Mouse (Mus musculus): ENCODE measurements around the gene Ly75.

The Ly75 gene

DNA sequence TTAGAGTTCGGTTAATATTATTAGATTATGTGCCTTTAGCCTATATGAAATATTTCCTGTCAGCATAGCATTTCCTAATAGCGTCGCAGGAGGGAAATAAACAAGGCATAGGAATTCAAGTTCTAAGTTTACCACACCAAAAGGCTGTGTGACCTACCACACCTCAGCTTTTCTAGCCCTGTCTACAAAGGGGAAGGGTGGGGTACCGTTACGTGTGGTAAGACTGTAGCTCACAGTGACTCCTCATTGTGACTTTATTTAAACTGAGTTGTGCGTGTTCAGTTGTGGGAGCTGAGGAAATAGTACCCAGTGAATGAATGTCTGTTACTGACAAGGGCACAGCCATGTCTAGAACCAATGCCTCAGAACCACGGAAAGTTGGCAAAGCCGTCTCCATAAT is 8.0 kb downstream of the Ly75 start:
- no peak for DNase-seq (ENCODE audit: low read depth, low spot score)

DNA sequence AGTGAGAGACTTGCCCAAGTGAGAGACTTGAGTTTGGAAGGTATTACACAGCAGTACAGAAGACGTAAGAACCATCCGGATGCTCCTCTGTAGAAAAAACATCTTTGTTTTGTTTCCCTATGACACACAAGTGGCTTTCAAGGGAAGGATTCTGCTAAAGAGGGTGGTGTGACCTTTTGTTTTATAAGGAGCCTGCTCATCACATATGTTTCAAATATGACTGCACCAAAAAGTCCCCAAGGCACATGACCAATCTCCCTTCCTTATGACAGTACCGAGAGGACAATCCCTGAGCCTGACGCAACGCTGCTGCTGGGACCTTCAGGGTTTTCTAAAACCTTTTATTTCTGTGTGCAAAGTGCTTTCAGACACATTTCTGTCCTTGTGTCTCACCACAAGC is 12.9 kb downstream of the Ly75 start:
- peak; percentile 35 for DNase-seq (ENCODE audit: low read depth, low spot score)

DNA sequence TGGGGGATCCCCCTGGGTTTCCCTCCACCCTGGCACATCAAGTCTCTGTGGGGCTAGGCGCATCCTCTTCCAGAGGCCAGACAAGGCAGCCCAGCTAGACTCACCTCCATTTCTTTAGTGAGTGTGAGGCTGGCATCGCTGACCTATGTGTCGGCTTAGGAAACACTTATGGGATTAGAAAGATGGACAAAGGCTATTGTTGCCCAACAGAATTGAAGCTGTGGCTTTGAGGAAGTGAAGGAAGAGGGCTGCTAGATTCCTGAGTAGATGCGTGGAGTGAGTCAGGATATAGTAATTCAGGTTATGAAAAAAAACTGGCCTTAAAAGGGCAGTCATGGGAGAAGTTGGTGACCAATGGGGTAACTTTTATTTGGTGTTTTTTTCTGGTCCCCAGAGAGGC is 13.6 kb downstream of the Ly75 start:
- no peak for DNase-seq (ENCODE audit: low read depth, low spot score)

DNA sequence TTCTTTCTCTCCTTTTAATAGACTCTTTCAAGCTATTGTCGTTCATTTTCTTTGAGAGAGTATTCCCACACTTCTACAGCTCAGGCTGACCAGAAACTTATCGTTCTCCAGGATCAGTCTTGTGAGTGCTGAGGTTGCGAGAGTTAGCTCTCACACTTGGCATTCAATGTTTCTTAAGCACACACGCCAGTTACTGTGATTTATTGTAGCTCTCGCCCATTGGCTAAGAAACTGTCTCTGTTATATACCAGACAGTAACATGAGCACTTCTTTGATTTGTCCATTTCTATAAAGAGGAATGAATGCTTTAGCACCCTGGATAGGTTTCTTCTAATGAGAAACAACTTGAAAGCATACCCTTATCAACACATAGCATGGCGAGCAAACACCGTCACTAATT is 15.2 kb downstream of the Ly75 start:
- DNase-seq (ENCODE audit: low read depth, low spot score) = no peak

DNA sequence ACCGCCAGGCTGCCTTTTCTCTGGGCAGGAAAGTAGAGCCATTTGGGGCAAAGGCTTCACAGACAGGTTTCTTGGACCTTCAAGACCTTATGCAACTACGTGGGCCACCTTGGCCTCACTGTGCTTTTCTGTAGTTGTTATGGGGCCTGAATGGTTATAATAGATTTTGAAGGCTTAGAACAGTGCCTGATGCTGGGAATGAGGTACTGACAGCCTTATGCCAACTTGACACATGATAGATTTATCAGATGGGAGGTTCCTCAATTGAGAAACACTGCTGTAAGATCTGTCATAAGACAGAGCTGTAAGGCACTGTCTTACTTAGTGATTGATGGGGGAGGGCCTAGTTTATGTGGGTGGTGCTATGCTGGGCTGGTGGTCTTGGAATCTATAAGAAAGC is 15.9 kb downstream of the Ly75 start:
- no peak for DNase-seq (ENCODE audit: low read depth, low spot score)

DNA sequence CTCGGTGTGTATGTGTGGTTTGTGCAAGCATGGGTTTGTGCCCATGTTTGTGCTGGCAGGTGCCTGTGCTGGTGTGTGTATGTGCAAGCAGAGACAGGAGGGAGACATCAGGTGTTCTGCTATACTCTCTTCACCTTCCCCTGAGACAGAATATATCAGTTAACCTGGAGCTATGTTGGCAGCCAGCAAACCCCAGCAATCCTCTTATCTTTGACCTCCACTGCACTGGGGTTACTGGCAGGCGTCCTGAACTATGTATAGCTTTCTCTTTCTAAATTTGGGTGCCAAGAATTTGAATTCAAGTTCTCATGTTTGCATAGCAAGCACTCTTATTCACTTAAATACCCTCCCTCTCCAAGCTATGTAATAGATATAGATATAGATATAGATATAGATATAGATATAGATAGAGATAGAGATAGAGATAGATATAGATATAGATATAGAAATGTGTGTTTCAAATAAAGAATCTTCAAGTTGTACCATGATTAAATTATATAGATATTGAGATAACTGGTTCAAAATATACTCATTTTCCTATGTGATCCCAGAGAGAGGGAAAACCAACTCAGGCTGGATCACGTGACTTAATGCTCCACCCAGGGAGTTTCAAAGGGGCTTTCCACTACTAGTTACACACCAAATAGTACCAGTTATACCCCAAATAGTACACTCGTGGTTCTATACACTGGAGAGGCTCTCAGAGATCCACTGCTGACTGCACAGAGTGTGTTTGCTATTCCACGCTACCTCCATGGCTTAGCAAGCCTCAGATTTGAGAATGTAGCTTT is 17.1 kb downstream of the Ly75 start:
- no peak for DNase-seq (ENCODE audit: low read depth, low spot score)

DNA sequence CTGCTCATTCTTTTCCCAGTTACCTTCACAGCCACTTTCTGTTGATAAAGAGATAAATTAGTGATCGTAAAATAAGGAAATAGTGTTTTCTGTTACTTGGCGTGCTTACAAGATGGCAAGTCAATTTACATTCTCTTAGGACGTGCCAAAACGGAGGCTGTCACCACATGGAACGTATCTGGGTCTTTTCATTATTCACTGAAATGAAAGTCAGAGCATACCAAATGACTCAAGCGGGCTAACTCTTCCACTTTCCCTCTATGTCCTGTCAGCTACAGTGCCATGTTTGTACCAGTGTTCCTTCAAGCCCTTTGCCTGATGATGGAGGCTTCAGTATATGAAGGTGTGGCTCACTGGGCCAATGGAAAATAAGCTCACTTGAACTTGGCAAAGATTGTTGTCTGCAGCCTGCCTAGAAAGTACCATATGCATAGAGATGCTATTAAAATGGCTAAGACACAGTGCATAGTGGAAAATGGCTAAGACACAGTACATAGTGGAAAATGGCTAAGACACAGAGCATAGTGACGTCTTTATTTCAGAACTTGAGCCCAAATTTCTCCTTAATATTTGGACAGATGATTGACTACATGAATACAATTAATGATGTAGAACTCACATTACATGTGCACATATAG is 17.8 kb downstream of the Ly75 start:
- DNase-seq (ENCODE audit: low read depth, low spot score) = no peak

DNA sequence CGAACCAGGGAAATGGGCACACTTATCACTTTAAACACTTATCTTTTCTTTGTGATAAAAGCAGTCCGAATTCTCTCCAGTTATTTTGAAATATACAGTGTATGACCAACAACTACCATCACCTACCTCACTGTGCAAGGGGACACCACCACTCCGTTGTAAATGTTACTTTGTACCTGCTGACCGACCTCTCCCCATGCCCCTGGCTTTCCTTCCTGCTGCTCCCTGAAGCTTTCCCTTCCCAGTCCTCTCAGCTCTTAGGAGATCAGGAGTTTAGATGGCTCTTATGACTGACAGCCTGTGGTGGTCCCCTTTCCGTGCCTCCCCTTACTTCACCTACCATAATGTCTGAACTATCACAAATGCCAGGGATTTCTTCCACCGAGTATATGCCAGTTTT is 21.0 kb downstream of the Ly75 start:
- no peak for DNase-seq (ENCODE audit: low read depth, low spot score)

DNA sequence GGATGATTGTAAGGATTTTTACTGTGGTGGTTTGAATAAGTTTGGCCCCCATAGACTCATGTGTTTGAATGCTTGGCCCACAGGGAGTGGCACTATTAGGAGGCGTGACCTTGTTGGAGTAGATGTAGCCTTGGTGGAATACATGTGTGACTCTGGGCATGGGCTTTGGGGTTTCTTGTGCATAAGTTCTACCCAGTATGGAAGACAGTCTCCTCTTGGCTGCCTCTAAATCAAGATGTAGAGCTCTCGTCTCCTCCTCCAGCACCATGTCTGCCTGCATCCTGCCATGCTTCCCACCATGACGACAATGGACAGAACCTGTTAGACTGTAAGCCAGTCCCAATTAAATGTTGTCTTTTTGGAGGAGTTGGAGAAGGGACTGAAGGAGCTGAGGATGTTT is 23.3 kb downstream of the Ly75 start:
- DNase-seq (ENCODE audit: low read depth, low spot score) = no peak

DNA sequence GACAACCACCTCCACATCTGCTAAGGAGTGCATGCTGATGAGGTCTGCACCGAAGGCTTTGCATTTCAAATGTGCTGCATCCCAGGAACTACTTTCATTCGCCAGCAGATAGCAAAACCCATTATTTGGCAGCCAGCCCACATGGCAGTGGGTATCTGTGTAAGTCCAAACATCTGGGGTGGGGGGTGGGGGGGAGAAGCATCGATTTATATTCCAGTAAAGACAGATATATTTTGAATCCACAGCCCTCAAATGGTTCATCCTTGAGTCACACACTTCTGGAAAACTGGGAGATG is 27.8 kb downstream of the Ly75 start:
- DNase-seq (ENCODE audit: low read depth, low spot score) = no peak

DNA sequence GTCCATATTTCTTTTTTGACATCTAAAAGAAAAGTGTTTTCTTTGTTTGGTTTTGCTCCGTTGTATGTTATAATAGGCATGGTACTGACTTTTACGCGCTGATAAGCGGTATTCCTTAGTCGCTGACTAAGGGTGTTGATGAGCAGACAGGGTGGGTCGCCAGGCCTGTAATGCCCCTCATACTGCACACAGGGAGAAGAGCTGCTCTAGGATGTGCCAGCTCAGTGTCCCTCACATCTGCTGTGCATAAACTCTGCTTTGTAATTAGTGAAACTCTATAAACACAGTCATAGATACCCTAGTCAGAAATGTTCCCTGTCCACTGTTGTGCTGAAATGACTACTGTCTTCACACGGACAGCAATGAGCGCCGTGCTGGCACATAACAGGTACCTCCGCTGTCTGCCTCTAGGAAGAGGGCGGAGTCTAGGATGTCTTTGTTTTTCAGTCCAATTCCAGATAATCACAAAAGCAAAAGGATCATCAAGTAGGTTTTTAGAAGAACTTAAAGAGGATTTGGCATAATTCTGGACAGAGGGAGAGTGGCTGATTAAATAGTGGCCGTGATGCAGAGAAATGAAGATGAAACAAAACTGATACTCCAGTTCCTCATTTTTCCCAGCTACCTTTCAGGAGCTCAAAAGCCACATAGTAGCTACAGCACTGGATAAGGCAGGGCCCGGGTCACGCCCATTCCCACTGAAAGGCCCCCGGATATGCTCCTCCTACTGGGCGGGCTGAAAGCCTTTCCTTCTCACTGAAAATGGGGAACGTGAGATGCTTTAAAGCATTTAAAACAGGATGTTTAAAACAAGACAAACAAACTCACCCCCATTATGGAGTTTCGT is 28.3 kb downstream of the Ly75 start:
- DNase-seq (ENCODE audit: low read depth, low spot score) = no peak

DNA sequence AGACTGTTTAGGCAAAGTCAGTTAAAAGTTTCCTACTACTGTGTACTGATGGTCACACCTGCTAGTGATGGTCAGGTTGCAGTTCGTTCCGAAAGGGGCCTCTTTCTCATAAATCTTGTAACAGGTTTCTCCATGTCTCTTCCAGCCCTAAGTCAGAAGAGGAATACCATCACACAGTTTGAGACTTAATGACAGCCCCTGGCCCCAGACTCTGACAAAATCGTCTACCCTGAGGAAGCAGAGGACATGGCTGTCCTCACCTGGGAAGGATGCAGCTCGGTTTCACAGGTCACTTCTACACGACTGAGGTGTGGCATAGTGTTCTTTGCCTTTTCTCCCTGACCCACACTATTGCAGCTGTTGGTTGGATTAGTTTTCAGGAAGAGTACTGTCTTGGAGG is 30.8 kb downstream of the Ly75 start:
- no peak for DNase-seq (ENCODE audit: low read depth, low spot score)

DNA sequence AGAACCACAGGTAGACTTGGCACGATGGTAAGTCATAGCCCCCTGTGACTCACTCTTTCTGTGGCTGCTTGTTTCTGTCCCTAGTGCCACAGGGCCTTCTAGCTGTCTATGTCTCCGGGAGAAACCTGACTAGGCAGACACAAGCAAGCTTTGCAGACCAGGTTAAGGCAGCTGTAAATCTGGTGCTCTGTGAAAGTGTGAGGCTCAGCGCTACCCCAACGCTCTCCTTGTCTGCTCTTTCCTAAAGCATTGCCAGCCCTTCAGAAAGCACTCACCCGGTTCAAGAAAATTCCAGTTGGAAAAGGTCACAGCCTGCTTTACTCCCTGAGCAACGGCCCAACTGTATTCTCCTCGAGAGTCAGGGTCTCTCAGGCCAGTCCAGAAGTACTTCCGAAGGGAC is 31.3 kb downstream of the Ly75 start:
- no peak for DNase-seq (ENCODE audit: low read depth, low spot score)

DNA sequence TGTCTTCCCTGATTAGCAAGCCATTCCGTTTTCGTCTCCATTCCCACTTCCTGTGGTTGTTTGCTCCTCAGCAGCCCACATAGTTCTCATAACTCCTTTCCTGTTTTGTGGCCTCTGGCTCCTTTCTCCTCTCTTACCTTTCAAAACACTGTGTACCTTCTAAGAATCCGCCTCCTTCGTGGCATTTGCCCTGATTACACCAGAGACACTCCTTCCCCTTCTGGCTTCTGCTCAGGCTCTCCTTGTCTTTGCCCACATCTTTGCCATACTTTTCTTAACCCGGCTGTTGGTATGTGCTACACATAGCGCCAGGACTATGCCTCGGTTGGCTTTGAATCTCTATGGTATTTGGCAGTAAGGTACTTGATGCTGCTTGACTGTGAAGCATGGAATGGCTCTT is 35.2 kb downstream of the Ly75 start:
- no peak for DNase-seq (ENCODE audit: low read depth, low spot score)

DNA sequence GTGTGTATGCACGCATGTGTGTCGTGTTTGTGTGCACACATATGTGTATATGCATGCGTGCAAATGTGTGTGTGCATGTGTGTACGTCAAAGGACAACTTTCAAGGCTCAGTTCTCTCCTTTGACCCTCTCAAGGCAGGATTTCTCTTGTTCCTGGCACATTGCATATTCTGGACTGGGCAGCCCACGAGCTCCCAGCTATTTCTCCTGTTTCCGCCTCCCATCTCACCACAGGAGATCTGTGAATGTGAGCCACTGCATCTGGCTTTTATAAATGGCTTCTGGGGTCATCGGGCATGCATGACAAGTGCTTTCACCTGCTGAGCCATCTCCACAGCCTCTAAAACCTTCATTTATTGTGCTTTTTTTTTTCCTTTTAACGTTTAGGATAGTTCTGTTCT is 36.6 kb downstream of the Ly75 start:
- no peak for DNase-seq (ENCODE audit: low read depth, low spot score)

DNA sequence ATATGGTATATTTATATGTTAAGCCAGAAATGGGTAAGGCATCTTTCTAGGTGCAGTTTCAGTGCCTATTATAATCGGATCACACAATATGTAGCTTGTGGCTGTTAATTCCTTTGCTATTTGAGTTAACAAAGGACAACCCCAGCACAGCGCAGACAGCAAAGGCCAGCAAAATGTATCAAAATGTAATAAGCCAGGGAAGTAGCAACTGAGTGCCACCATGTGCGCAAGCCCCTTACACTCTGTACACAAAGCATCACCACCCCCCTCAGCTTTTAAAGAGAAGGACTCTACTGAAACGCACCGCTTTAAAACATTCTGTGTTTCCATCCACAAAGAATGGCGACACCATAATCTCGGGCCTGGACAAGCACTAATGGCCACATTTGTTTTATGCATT is 37.4 kb downstream of the Ly75 start:
- DNase-seq (ENCODE audit: low read depth, low spot score) = no peak

DNA sequence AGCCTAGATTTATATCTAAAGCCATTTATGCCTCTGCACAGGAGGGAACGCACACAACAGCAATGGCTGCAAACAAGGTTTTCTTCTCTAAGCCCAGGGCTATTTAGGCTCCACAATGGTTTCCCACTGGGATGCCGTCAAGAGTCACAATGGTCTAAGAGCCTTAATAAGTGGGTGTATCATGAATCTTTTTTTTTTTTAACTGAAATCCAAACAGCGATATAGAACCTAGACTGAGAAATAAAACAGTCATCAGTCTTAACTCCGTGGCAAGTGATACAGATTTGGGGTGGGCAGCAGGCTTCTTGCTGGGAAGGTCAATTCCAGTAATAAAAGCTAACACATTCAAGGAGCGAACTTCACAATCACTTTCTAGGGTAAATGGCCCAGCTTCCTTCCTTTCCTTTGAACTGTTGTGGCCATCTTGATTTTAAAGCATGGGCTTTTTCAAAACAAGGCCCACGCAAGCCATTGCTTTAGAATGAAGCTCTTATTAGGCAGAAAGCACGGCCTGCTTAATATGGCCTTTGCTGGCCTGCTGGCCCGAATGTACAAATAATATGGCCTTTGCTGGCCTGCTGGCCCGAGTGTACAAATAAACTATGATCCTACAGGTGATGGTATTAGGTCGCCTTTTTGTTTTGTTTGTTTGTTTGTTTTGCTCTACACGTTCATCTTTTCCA is 39.4 kb downstream of the Ly75 start:
- no peak for DNase-seq (ENCODE audit: low read depth, low spot score)

DNA sequence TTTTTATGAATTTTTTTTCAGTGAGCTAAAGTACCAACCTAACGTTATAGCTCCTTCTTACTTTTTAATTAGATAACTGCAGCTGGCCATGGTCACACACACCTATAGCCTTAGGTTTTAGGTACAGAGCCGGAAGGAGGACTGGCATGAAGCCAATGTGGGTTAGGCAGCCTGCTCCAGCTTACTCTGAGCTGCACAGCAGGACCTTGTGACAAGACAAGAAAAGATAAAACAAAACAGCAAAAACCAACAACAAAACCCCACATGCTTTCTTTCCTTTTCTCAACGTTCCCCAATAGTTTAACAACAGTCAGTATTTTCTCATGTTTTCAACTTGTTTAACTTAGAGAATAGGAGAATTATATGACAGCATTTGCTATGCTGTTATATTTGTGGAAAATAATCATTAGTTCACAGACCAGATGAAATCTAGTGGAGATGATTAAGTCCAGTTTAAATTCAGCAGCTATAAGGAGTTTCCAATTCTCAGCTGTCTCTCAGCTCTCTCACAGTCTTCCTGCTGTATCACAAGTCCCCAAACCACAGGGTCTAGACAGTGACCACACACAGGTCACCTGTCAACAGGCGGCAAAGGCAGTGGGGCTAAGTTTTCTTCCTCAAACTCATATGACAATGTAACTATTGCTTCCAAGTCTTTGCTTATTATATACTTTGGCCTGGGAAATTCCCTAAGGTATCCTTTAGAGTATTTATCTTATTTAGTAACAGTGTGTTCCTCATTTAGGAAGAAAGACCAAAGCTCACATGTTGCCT is 40.8 kb downstream of the Ly75 start:
- no peak for DNase-seq (ENCODE audit: low read depth, low spot score)

DNA sequence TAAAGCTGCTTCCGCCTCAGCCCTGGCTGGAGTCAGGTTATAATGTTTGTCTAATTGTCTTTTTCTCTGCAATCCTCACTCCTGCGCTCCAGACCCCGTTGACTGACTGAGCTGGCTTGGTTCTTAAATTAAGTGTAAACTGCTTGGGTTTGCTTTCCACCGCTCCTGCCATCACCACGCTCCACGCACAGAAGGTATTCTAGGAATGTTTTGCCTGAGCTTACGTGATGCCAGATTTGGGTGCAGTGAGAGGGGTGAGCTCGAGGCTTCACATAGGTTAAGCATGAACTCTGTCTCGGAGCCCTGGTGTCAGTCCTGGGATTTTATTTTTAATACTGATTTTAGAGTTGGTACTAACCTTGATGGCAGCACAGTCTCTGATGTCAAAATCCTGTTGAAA is 45.2 kb downstream of the Ly75 start:
- no peak for DNase-seq (ENCODE audit: low read depth, low spot score)

DNA sequence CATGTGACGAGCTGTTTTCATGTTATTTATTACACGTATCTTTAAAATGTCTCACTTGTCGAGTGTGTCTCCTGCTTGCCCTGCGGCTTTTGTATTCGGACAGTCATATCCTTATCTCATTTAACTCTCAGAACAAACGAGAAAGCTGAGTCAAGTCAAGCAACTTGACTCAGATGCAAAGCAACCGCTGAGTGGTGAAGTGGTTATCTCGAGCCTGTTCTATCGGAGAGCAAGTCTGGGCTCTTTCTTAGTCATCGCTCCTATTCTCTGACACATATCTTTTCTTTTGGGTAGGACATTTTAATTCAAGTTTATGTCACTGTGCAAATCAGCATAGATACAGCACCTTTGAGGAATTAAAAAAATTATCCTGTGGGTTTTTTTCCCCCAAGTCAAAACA is 54.5 kb downstream of the Ly75 start:
- DNase-seq (ENCODE audit: low read depth, low spot score) = peak; percentile 8

DNA sequence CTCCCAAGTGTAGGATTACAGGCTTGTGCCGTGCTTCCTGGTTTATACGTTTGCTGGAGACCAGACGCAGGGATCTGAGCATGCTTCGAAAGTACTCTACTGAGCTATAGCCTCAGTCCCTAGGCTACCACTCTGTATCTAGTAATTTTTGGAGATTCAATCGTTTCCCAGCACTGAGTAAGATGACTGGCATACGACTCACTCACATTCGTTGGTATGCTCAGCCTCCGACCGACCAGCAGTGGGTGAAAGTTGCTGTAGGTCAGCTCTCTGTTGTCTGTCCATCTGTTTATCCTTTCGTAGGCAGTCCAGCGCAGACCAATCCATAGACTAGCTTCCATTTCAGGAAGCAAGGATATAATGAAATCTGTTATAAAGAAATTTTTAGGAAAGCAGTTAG is 55.5 kb downstream of the Ly75 start:
- DNase-seq (ENCODE audit: low read depth, low spot score) = no peak

DNA sequence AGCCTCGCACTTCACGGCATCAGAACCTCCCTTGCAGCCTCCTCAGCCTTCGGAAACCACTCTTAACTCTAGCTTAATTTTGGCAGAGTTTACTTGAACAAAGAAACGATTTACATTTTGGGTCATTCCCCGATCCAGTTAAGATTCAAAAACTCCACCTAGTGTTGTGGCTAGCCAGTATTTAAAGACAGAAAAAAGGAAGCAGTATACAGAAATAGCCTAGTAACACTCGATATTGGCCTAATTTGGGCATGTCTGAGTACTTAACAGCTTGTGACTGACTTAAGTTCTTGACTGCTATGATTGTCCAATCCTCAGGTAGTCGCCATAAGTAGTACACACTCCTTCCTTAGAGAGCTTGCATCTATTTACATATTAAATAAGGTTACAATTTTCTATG is 56.2 kb downstream of the Ly75 start:
- DNase-seq (ENCODE audit: low read depth, low spot score) = no peak

All from CD4-positive, CD25-positive, alpha-beta regulatory T cell, adult 2 months (primary cell).